Mouse (Mus musculus) liver, adult 2 months (tissue): ENCODE measurements around the gene Cxcl13. TPM values are rescaled to one million over a fixed set of nuclear protein-coding genes. Genes with fewer than 3 reads are reported as not detected.
"Not testable (repeated sequence)": the region's sequence is repeated elsewhere in the genome, so short reads cannot be mapped to it uniquely, and the experiment has no call there.

ENCODE experiments used
- DNase-seq: peaks from one replicate; pipeline ENCODE4 v3.0.0-alpha.2; 2011; ENCODE audit warnings: low read depth, low spot score; ENCODE audit errors: extremely low read depth
- H3K27ac ChIP-seq: fragments of 200-500 bp; replicated peaks from 2 replicates; pipeline ENCODE4 v1.5.1; 2012; ENCODE audit warnings: low read depth, mild to moderate bottlenecking, control low read depth, inconsistent platforms, low read length; ENCODE audit not compliant: insufficient read depth
- H3K27me3 ChIP-seq: fragments of 200-500 bp; 2 replicates; pipeline ENCODE4 v1.6.1; 2012; ENCODE audit warnings: mild to moderate bottlenecking, moderate library complexity, low read length, inconsistent platforms; ENCODE audit not compliant: control insufficient read depth, insufficient read depth
- H3K36me3 ChIP-seq: fragments of 200-500 bp; 2 replicates; pipeline ENCODE4 v1.6.1; 2012; ENCODE audit warnings: low read length, inconsistent platforms; ENCODE audit not compliant: control insufficient read depth, insufficient read depth
- H3K4me1 ChIP-seq: fragments of 200-500 bp; 2 replicates; pipeline ENCODE4 v1.6.1; 2011; ENCODE audit warnings: low read length; ENCODE audit not compliant: control insufficient read depth, insufficient read depth
- H3K4me3 ChIP-seq: fragments of 200-500 bp; 2 replicates; pipeline ENCODE4 v1.5.1; 2011; ENCODE audit warnings: low read depth, mild to moderate bottlenecking, control low read depth, low read length, moderate library complexity; ENCODE audit not compliant: insufficient read depth
- H3K79me2 ChIP-seq: fragments of 200-500 bp; 2 replicates; pipeline ENCODE4 v1.6.1; 2012; ENCODE audit warnings: inconsistent platforms, mild to moderate bottlenecking, low read length, moderate library complexity; ENCODE audit not compliant: control insufficient read depth, insufficient read depth
- H3K9ac ChIP-seq: fragments of 200-500 bp; 2 replicates; pipeline ENCODE4 v1.6.1; 2012; ENCODE audit warnings: low read depth, mild to moderate bottlenecking, control low read depth, inconsistent platforms, low read length
- CTCF ChIP-seq: fragments of 200-500 bp; IDR thresholded peaks from 2 replicates; pipeline ENCODE4 v1.5.1; 2011; ENCODE audit warnings: low read depth, low read length, control low read depth
- POLR2A ChIP-seq: fragments of 200-500 bp; IDR thresholded peaks from 2 replicates; pipeline ENCODE4 v1.6.1; 2011; ENCODE audit warnings: low read length, control low read depth; ENCODE audit not compliant: insufficient read depth; ENCODE audit errors: extremely low read depth
- WGBS: fragments of 180-500 bp; shearing (Covaris S2); methylation state at CpG from one replicate; pipeline ENCODE4 v1.1.7; 2018; 5-methylcytosine and 5-hydroxymethylcytosine counted together
- polyA plus RNA-seq: library from polyadenylated mRNA; depleted of rRNA; stranded (reverse); fragments of >200 nt; gene quantifications from 2 replicates; pipeline ENCODE4 v1.2.3, GENCODE M21; 2012
- total RNA-seq: library from RNA; depleted of rRNA; stranded (reverse); fragments of >200 nt; gene quantifications from 2 replicates; pipeline ENCODE4 v1.2.3, GENCODE M21; 2014

Gene Cxcl13
- total and polyA plus RNA-seq, 2 experiments, result 0.29 to 0.55 TPM

DNA sequence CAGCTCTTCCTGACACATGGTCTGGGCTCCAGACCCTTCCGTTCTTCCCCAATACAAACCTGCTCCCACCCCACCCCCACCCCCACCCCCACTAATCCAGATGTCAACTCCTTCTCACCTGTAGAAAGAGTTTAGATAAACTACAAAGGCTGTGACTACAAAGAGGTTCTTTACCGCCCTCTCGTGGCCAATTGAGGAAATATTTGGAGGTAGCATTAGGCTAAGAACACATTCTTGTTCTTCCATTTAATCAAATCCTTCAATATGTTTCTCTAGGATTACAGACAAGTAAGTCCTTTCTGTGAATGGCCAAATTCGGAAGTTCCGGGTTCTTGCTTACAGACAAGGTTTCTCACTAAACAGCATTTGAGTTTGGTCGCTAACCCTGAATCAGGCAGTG is 14.1 kb downstream of the Cxcl13 start:
- H3K36me3 ChIP-seq, result no peaks in the 10 kb centered on the region
- H3K27me3 ChIP-seq, result 0 out of 2 replicates have a peak, but pooled peaks cover 3% of the 10 kb centered on the region
- no peaks in the 10 kb centered on the region for H3K4me1 ChIP-seq
- no peak overlapping the region for H3K4me3 ChIP-seq
- TF ChIP-seq CTCF, result peak; percentile 41
- no peak for TF ChIP-seq POLR2A
- no peak overlapping the region for H3K27ac ChIP-seq
- H3K9ac ChIP-seq, result no peak overlapping the region
- peak; percentile 41 for DNase-seq
- 35% methylated on average over 6 of the region's 6 CpGs for WGBS
- H3K79me2 ChIP-seq, result no peaks in the 10 kb centered on the region

- Histone ChIP-seq H3K36me3 (no peaks in the 10 kb centered on the region), H3K4me3 (no peak overlapping the region), H3K27me3 (0 out of 2 replicates have a peak, but pooled peaks cover 3% of the 10 kb centered on the region), H3K4me1 (no peaks in the 10 kb centered on the region), H3K9ac (no peak overlapping the region), H3K79me2 (no peaks in the 10 kb centered on the region), H3K27ac (no peak overlapping the region)
- DNase-seq, result no peak
- TF ChIP-seq CTCF (no peak), POLR2A (no peak)
- WGBS, result 82% methylated on average over 3 of the region's 3 CpGs
These were observed 15.5 kb downstream of the Cxcl13 start for GRCm38 (mm10) chr5:95972208-95972607.

GRCm38 (mm10) chr5:95973806-95974205 is 17.1 kb downstream of the Cxcl13 start:
- H3K27ac ChIP-seq, H3K9ac ChIP-seq, H3K27me3 ChIP-seq, H3K36me3 ChIP-seq, H3K4me1 ChIP-seq, DNase-seq, H3K4me3 ChIP-seq, H3K79me2 ChIP-seq: not testable (repeated sequence)
- 28% methylated on average over 34 of the region's 34 CpGs for WGBS

DNA sequence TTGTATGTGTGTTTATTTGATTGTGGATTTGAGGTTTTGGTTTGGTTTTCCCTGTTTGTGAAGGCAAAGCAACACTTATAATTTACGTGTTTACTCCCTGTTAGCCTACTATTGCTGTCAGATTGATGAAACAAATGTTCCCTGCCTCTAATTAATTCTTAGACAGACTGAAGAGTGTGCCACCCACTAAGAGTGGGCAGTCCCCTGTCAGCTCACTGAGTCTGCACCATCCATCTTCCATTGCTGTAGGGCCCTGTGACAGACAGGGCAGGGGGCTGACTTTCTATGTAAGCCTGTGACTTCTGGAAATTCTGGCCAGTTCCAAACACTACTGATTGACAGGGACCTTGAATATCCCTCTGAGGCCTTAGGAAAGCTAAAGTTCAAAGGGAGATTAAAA is 19.5 kb downstream of the Cxcl13 start:
- Histone ChIP-seq H3K27ac (no peak overlapping the region), H3K9ac (no peak overlapping the region), H3K4me3 (no peak overlapping the region), H3K27me3 (0 out of 2 replicates have a peak, but pooled peaks cover 3% of the 10 kb centered on the region), H3K36me3 (no peaks in the 10 kb centered on the region), H3K79me2 (no peaks in the 10 kb centered on the region), H3K4me1 (no peaks in the 10 kb centered on the region)
- DNase-seq, result no peak
- TF ChIP-seq POLR2A, result no peak
- TF ChIP-seq CTCF, result no peak
- 92% methylated on average over 1 of the region's 1 CpGs for WGBS

- no peak overlapping the region for H3K27ac ChIP-seq
- H3K79me2 ChIP-seq, result no peaks in the 10 kb centered on the region
- no peak overlapping the region for H3K4me3 ChIP-seq
- H3K9ac ChIP-seq, result no peak overlapping the region
- TF ChIP-seq POLR2A, result no peak
- TF ChIP-seq CTCF, result no peak
- 43% methylated on average over 5 of the region's 5 CpGs for WGBS
- H3K4me1 ChIP-seq, result no peaks in the 10 kb centered on the region
- H3K36me3 ChIP-seq, result no peaks in the 10 kb centered on the region
- no peaks in the 10 kb centered on the region for H3K27me3 ChIP-seq
- peak; percentile 7 for DNase-seq
These were observed 27.2 kb downstream of the Cxcl13 start for GRCm38 (mm10) chr5:95983797-95984486.
